Mouse (Mus musculus): Measurements from ENCODE around the gene Pkmyt1. TPM values are rescaled to one million over a fixed set of nuclear protein-coding genes. Genes with fewer than 3 reads are reported as not detected.
"Not testable (repeated sequence)": the region's sequence is repeated elsewhere in the genome, so short reads cannot be mapped to it uniquely, and the experiment has no call there.

Pkmyt1 gene
- polyA plus RNA-seq, 1 experiment from 2014 or later, result 60.2 TPM

DNA sequence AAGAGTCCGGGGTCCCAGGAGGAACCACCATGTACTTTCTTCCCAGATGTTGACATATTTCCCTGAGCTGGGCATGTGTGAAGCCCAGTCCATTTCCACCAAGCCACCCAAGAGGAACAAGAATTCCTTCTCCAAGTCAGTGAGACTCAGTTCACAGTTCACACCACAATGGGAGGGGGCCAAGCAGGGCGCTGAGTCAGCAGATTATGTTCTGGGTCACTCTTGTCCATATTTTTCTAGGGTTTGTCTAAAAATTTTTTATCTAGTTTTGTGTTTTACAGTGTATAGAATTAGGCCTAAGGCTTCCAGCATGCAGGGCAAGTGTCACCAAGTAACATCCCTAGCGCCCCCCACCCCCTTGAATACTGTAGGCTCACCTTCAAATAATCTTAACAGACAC lies 35.0 kb downstream of the Pkmyt1 start:
- ATAC-seq (replicated peaks; ENCODE audit: low FRiP score), result no peak
- Histone ChIP-seq H3K9me3 (ENCODE audit: control insufficient read depth, low read length) (no peaks in the 10 kb centered on the region), H3K4me3 (ENCODE audit: low read depth, low read length) (no peak overlapping the region), H3K27me3 (replicated peaks; ENCODE audit: control insufficient read depth, insufficient read depth, low read length) (no peaks in the 10 kb centered on the region), H3K4me2 (no peak overlapping the region), H3K27ac (ENCODE audit: low read depth, low read length) (no peak overlapping the region), H3K4me1 (replicated peaks; ENCODE audit: control insufficient read depth, insufficient read depth, low read length) (no peaks in the 10 kb centered on the region), H3K9ac (ENCODE audit: low read depth, low read length) (no peak overlapping the region), H3K36me3 (ENCODE audit: control insufficient read depth, insufficient read depth, low read length) (peaks cover 19% of the 10 kb centered on the region; the same call in 1 of the 2 replicates)
- DNase-seq (ENCODE audit: low spot score), result no peak
- 93% methylated on average over 3 of the region's 3 CpGs for WGBS

DNA sequence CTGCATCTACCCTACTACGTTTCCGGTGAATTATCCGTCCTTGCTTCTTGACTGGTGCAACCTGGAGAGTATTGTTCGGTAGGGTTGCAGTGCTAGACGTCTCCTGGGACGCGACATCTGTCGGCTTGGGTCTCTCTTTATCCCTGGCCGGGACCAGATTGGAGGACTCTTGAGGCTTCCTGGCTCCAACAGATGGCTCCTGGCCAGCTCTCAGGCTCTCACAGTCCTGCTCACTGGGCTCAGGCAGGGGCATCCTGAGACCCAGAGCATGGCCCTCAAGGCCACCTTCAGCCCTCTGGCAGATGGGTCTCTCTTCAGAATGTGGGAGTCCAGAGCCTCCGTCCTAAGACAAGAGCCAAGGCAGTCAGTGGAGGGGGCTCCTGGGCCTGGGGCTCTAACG lies 36.8 kb downstream of the Pkmyt1 start:
- H3K36me3 ChIP-seq (ENCODE audit: control insufficient read depth, insufficient read depth, low read length), result peaks cover 11% of the 10 kb centered on the region; the same call in 1 of the 2 replicates
- H3K9ac ChIP-seq (ENCODE audit: low read depth, low read length), result no peak overlapping the region
- 92% methylated on average over 11 of the region's 11 CpGs for WGBS
- no peak overlapping the region for H3K27ac ChIP-seq (ENCODE audit: low read depth, low read length)
- no peak overlapping the region for H3K4me3 ChIP-seq (ENCODE audit: low read depth, low read length)
- H3K4me2 ChIP-seq, result no peak overlapping the region
- no peaks in the 10 kb centered on the region for H3K9me3 ChIP-seq (ENCODE audit: control insufficient read depth, low read length)
- no peaks in the 10 kb centered on the region for H3K4me1 ChIP-seq (replicated peaks; ENCODE audit: control insufficient read depth, insufficient read depth, low read length)
- H3K27me3 ChIP-seq (replicated peaks; ENCODE audit: control insufficient read depth, insufficient read depth, low read length), result no peaks in the 10 kb centered on the region
- ATAC-seq (replicated peaks; ENCODE audit: low FRiP score), result no peak
- no peak for DNase-seq (ENCODE audit: low spot score)

DNA sequence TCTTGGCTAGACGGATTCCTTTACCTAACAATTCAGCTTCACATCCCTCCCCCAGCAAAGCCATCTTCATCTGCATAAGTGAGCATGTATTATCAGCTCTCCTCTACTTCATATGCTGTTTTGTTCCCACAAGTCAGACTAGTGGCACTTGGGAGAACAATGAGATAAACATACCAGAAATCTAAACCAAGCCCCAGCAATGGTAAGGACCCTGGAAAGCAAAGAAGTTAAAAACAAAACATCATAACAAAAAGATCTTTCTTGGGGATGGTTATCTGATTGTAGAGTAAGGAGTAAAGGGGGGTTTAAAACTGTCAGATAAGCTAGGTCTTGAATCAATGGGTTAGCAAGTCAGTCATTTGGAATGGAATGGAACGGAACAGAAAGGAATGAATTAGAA lies 44.4 kb downstream of the Pkmyt1 start:
- Histone ChIP-seq H3K4me3 (ENCODE audit: low read depth, low read length) (peak overlapping the region; percentile 90), H3K27ac (ENCODE audit: low read depth, low read length) (no peak overlapping the region)
- WGBS, result 18% methylated on average over 2 of the region's 2 CpGs

DNA sequence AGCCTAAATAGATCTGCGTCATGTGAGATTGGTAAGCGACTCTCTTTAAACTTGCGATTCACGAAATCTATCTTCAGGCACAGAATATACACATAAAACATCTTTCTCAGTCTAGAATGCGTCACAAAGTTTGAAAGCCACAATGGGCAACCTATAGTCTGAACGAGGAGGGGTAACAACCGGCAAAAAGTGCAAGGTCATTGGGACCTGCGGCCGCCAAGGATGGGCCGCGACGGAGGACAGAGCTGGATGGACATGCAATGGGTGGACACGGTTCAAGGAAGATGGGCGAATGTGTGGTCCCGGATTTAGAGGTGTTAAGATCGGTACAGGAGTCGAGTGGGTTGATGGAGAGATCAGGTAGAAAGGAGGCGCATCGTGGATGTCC lies 44.8 kb downstream of the Pkmyt1 start:
- peak overlapping the region; percentile 57; the same call in 1 of the 2 replicates for H3K27ac ChIP-seq (ENCODE audit: low read depth, low read length)
- DNase-seq (ENCODE audit: low spot score) (no peak), ATAC-seq (replicated peaks; ENCODE audit: low FRiP score) (peak; percentile 21)
- peak overlapping the region; percentile 90 for H3K4me3 ChIP-seq (ENCODE audit: low read depth, low read length)
- no peaks in the 10 kb centered on the region; the same call in 1 of the 2 replicates for H3K36me3 ChIP-seq (ENCODE audit: control insufficient read depth, insufficient read depth, low read length)
- peak overlapping the region; percentile 83 for H3K4me2 ChIP-seq
- no peaks in the 10 kb centered on the region for H3K9me3 ChIP-seq (ENCODE audit: control insufficient read depth, low read length)
- peak overlapping the region; percentile 88 for H3K9ac ChIP-seq (ENCODE audit: low read depth, low read length)
- peaks cover 9% of the 10 kb centered on the region for H3K4me1 ChIP-seq (replicated peaks; ENCODE audit: control insufficient read depth, insufficient read depth, low read length)
- 2% methylated on average over 19 of the region's 19 CpGs for WGBS
- no peaks in the 10 kb centered on the region for H3K27me3 ChIP-seq (replicated peaks; ENCODE audit: control insufficient read depth, insufficient read depth, low read length)

More for the DNA sequence above, 44.4 kb downstream of the Pkmyt1 start:
- ATAC-seq (replicated peaks; ENCODE audit: low FRiP score) (no peak), DNase-seq (ENCODE audit: low spot score) (no peak)
- Histone ChIP-seq H3K36me3 (ENCODE audit: control insufficient read depth, insufficient read depth, low read length) (no peaks in the 10 kb centered on the region; the same call in 1 of the 2 replicates), H3K9me3 (ENCODE audit: control insufficient read depth, low read length) (no peaks in the 10 kb centered on the region), H3K4me1 (replicated peaks; ENCODE audit: control insufficient read depth, insufficient read depth, low read length) (peaks cover 9% of the 10 kb centered on the region), H3K4me2 (peak overlapping the region; percentile 83), H3K27me3 (replicated peaks; ENCODE audit: control insufficient read depth, insufficient read depth, low read length) (no peaks in the 10 kb centered on the region), H3K9ac (ENCODE audit: low read depth, low read length) (peak overlapping the region; percentile 88)

DNA sequence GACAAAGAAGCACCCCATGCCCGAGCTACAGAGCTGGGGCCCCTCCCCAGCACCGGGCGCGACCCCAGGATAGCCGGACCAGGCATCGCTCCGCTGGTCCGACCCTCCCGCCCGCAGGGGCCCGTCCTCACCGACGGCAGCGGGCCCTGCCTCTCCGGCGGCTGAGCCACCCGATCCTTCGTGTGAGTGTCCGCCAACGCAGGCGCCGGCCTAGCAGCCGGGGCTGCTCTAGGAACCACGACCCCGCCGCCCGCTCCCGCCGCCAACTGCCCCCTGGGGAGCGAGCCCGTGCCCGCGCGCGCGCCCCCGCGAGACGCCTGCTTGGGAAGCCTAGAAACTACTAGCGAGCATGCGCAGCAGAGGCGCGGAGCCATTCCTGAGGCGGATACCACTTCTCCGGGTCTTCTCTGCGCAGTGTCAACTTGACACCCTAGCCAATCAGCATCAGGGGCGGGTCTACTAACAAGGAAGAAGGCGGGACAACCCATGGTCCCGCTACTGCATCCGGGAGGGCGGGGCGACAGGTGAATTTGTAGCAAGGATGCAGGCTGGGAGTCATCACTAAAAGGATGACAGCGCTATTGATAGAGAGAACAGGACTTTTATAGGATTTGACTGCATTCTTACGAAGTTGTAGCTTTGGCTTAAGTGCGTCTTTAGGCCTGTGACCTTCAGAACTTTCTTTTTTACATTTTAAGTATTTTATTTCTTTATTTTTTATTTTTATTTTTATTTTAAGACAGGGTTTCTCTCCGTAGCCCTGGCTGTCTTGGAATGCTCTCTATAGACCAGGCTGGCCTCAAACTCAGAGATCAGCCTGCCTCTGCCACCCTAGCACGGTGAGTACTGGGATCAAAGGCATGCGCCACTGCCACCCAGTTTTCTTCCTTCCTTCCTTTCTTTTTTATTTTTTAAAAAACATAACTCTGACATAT lies 45.4 kb downstream of the Pkmyt1 start, which contains the start of gene Flywch1:
Gene Flywch1 (minus strand): TSS at position 319 of the 935 bp plus-strand sequence.
- Histone ChIP-seq H3K27me3 (replicated peaks; ENCODE audit: control insufficient read depth, insufficient read depth, low read length) (no peaks in the 10 kb centered on the region), H3K4me2 (peak within 1 kb of the TSS; percentile 83), H3K9me3 (ENCODE audit: control insufficient read depth, low read length) (no peaks in the 10 kb centered on the region), H3K27ac (ENCODE audit: low read depth, low read length) (peak within 1 kb of the TSS; percentile 57), H3K36me3 (ENCODE audit: control insufficient read depth, insufficient read depth, low read length) (no peaks in the 10 kb centered on the region; the same call in 1 of the 2 replicates), H3K4me3 (ENCODE audit: low read depth, low read length) (peak within 1 kb of the TSS; percentile 90), H3K4me1 (replicated peaks; ENCODE audit: control insufficient read depth, insufficient read depth, low read length) (peaks cover 9% of the 10 kb centered on the region), H3K9ac (ENCODE audit: low read depth, low read length) (peak within 1 kb of the TSS; percentile 88)
- DNase-seq (ENCODE audit: low spot score) (peak; percentile 99), ATAC-seq (replicated peaks; ENCODE audit: low FRiP score) (peak; percentile 97)
- WGBS, result 4% methylated on average over 58 of the region's 58 CpGs

DNA sequence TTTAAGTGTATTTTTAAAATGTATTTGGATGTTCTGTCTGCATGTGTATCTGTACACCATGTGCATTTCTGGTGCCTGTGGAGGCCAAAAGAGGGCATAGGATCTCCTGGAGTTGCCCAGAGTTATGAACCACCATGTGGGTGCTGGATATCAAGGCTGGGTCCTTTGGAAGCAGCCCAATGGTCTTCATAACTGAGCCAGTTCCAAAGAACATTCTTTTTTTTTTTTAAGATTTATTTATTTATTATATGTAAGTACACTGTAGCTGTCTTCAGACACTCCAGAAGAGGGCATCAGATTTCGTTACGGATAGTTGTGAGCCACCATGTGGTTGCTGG lies 46.1 kb downstream of the Pkmyt1 start:
- not testable (repeated sequence) for DNase-seq (ENCODE audit: low spot score); H3K4me3 ChIP-seq (ENCODE audit: low read depth, low read length); H3K27ac ChIP-seq (ENCODE audit: low read depth, low read length); H3K9me3 ChIP-seq (ENCODE audit: control insufficient read depth, low read length); H3K36me3 ChIP-seq (ENCODE audit: control insufficient read depth, insufficient read depth, low read length); H3K4me1 ChIP-seq (replicated peaks; ENCODE audit: control insufficient read depth, insufficient read depth, low read length); H3K9ac ChIP-seq (ENCODE audit: low read depth, low read length); H3K4me2 ChIP-seq; H3K27me3 ChIP-seq (replicated peaks; ENCODE audit: control insufficient read depth, insufficient read depth, low read length); ATAC-seq (replicated peaks; ENCODE audit: low FRiP score)
- WGBS, result 70% methylated on average over 2 of the region's 2 CpGs

DNA sequence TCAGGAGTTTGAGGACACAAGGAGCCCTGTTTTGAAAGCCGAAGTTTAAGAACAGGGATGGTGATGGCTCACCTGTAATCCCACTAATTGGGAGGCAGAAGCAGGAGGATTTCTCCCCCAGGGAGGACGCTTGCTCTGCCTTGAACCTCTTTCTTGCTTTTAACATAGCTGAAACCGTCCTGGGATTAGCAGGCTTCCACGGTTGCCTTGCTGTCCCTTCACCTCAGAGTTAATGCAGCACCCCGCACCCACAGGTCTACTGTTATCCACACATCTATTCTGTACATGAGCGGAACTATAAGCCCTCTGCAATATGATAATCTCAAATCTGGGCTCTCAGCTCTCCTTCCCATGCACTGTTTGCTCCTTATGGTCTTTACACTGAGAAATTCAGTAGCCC lies 47.5 kb downstream of the Pkmyt1 start:
- WGBS, result 71% methylated on average over 6 of the region's 6 CpGs

DNA sequence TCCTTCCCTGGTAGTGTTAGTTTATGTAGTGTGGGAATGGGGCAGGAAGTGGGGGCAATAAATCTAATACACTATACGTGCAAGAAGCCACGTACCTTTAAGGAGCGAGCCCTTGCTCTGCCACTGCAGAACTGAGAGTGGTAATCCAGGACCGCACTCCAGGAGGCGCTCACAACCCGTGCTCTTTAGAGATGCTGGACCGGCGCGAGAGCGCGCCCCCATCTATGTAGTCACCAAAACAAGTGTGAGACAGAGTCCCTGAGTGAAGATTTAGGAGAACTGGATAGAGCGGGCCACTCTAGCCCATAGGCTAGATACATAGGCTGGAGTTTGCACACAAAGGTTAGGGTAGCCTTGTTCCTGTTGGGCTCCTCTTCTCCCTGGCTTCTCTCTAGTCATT lies 48.0 kb downstream of the Pkmyt1 start:
- peaks cover 9% of the 10 kb centered on the region for H3K4me1 ChIP-seq (replicated peaks; ENCODE audit: control insufficient read depth, insufficient read depth, low read length)
- ATAC-seq (replicated peaks; ENCODE audit: low FRiP score) (peak; percentile 56), DNase-seq (ENCODE audit: low spot score) (peak; percentile 73)
- no peak overlapping the region for H3K9ac ChIP-seq (ENCODE audit: low read depth, low read length)
- H3K27me3 ChIP-seq (replicated peaks; ENCODE audit: control insufficient read depth, insufficient read depth, low read length), result no peaks in the 10 kb centered on the region
- no peak overlapping the region for H3K4me3 ChIP-seq (ENCODE audit: low read depth, low read length)
- H3K36me3 ChIP-seq (ENCODE audit: control insufficient read depth, insufficient read depth, low read length), result no peaks in the 10 kb centered on the region
- H3K9me3 ChIP-seq (ENCODE audit: control insufficient read depth, low read length), result no peaks in the 10 kb centered on the region
- no peak overlapping the region for H3K27ac ChIP-seq (ENCODE audit: low read depth, low read length)
- H3K4me2 ChIP-seq, result 0 out of 2 replicates have a peak overlapping the region, but pooled peaks have one; percentile 20
- 8% methylated on average over 12 of the region's 12 CpGs for WGBS

More for the DNA sequence above, 47.5 kb downstream of the Pkmyt1 start:
- no peaks in the 10 kb centered on the region for H3K27me3 ChIP-seq (replicated peaks; ENCODE audit: control insufficient read depth, insufficient read depth, low read length)
- no peaks in the 10 kb centered on the region for H3K9me3 ChIP-seq (ENCODE audit: control insufficient read depth, low read length)
- no peak overlapping the region for H3K27ac ChIP-seq (ENCODE audit: low read depth, low read length)
- no peak for DNase-seq (ENCODE audit: low spot score)
- no peak overlapping the region for H3K4me3 ChIP-seq (ENCODE audit: low read depth, low read length)
- no peak overlapping the region for H3K4me2 ChIP-seq
- peaks cover 9% of the 10 kb centered on the region for H3K4me1 ChIP-seq (replicated peaks; ENCODE audit: control insufficient read depth, insufficient read depth, low read length)
- no peaks in the 10 kb centered on the region for H3K36me3 ChIP-seq (ENCODE audit: control insufficient read depth, insufficient read depth, low read length)
- H3K9ac ChIP-seq (ENCODE audit: low read depth, low read length), result no peak overlapping the region
- no peak for ATAC-seq (replicated peaks; ENCODE audit: low FRiP score)
